Mouse (Mus musculus) forebrain, embryonic 14.5 days (tissue): ENCODE data around the gene Crb1. TPM values are rescaled to one million over a fixed set of nuclear protein-coding genes. Genes with fewer than 3 reads are reported as not detected.

Experiments used
- polyA plus RNA-seq: library from polyadenylated mRNA; unstranded; fragments of >200 nt; fragmentation: Nextera tagmentation; extraction: Ambion mirVana; gene quantifications from 2 replicates; pipeline ENCODE4 v1.2.1, GENCODE M21; 2014

Gene Crb1
- polyA plus RNA-seq, 1 experiment from 2014 or later, result 1.8 TPM

Other genes starting within 250 kb of the Crb1 start
- 17.4 and 25.0 TPM in 2 replicates for gene Zbtb41, start 45.2 kb upstream of the Crb1 start, polyA plus RNA-seq
- 12.8 and 14.4 TPM in 2 replicates for gene Aspm, start 77.7 kb upstream of the Crb1 start, polyA plus RNA-seq
- not detected in 2 replicates for gene F13b, start 124.6 kb upstream of the Crb1 start, polyA plus RNA-seq
- not detected in 2 replicates for gene Cfhr1, start 183.2 kb upstream of the Crb1 start, polyA plus RNA-seq